Comparison of ENCODE assay signal across 11 mouse cellular contexts in genomic region chr2:12294060-12294459, GRCm38 (mm10). TPM values are rescaled to one million over a fixed set of nuclear protein-coding genes. Genes with fewer than 3 reads are reported as not detected.
DNase-seq lines count a peak whose midpoint lies in the region; ATAC-seq lines count a peak whose summit lies in the region.
"Had no signal": no experiment of that assay in that cellular context is flagged by ENCODE, and none has a peak within 500 bp of the region (broad histone marks: within the 10 kb centered on the region; RNA-seq: fewer than 3 reads in every experiment).

No protein-coding gene starts in this region.

- WGBS in kidney, embryonic 16.5 days, result 42% methylated on average over 3 of the region's 3 CpGs

- peak overlapping the region; percentile 32 for H3K27ac ChIP-seq in kidney, embryonic 16.5 days (ENCODE audit: low read length)
- H3K27ac ChIP-seq: hindbrain, embryonic 14.5 days; limb, embryonic 12.5 days had no signal

- DNase-seq in kidney, adult 8-10 months, result no peak
- peak; percentile 54 for DNase-seq in right cerebral cortex, adult 18-20 months
- DNase-seq in right cerebral cortex, postnatal 14 days, result no peak
- DNase-seq in ovary, postnatal 10 days (ENCODE audit: low spot score), result no peak
- no peak for DNase-seq in yolk sac, embryonic 10.5 days (ENCODE audit: low spot score)

- peaks cover 25% of the 10 kb centered on the region for H3K4me1 ChIP-seq in kidney, embryonic 16.5 days (ENCODE audit: insufficient read depth, low read length)

- no peaks in the 10 kb centered on the region for H3K9me3 ChIP-seq in kidney, embryonic 16.5 days (ENCODE audit: low read length)
- H3K9me3 ChIP-seq: limb, embryonic 12.5 days had no signal

- no peak overlapping the region for H3K4me3 ChIP-seq in kidney, embryonic 16.5 days (ENCODE audit: low read length)
- H3K4me3 ChIP-seq: erythroblast, embryonic 14.5 days; limb, embryonic 12.5 days; myocyte had no signal

- H3K9ac ChIP-seq in kidney, embryonic 16.5 days (replicated peaks; ENCODE audit: low read length), result no peak overlapping the region
- H3K9ac ChIP-seq: hindbrain, embryonic 14.5 days; limb, embryonic 12.5 days had no signal

- no peaks in the 10 kb centered on the region for H3K36me3 ChIP-seq in kidney, embryonic 16.5 days (ENCODE audit: insufficient read depth, low read length)
- H3K36me3 ChIP-seq: limb, embryonic 12.5 days had no signal

- H3K4me2 ChIP-seq in kidney, embryonic 16.5 days (replicated peaks; ENCODE audit: low read depth, low read length), result no peak overlapping the region
- H3K4me2 ChIP-seq: hindbrain, embryonic 14.5 days; limb, embryonic 12.5 days had no signal

- H3K27me3 ChIP-seq in kidney, embryonic 16.5 days (ENCODE audit: insufficient read depth, low read length), result no peaks in the 10 kb centered on the region
- H3K27me3 ChIP-seq: limb, embryonic 12.5 days had no signal

- peak; percentile 44 for ATAC-seq in kidney, embryonic 16.5 days (ENCODE audit: low FRiP score, low TSS enrichment)
- peak; percentile 91 for ATAC-seq in granulocyte monocyte progenitor cell, adult 5-6 weeks (replicated peaks; ENCODE audit: poor library complexity, severe bottlenecking)

RNA-seq across cellular contexts. Expression of gene Itga8, which starts 7.7 kb away (rescaled TPM):
- polyA plus RNA-seq in kidney, embryonic 16.5 days (2015; fragmentation: Nextera tagmentation; extraction: Ambion mirVana), result 43.3 and 45.4 TPM in 2 replicates
- total RNA-seq in granulocyte monocyte progenitor cell, adult 5-6 weeks (2014; fragmentation: Nextera tagmentation), result 8.3 TPM in 1 of 2 replicates, not detected in the other
- total RNA-seq in granulocyte monocyte progenitor cell, adult 5-6 weeks (2017), result 0.09 and 1.1 TPM in 2 replicates
- polyA plus RNA-seq: erythroblast, embryonic 14.5 days had no signal
